Mouse (Mus musculus): ENCODE data around the gene Fhit.

GRCm38 (mm10) chr14:10047123-10047783 is 1114.6 kb downstream of the Fhit start:
- no peak for TF ChIP-seq CTCF (IDR thresholded peaks at IDR 0.05; ENCODE audit: control insufficient read depth, insufficient read depth, low read length)
- no peak for TF ChIP-seq POLR2A (IDR thresholded peaks at IDR 0.05; ENCODE audit: borderline replicate concordance, control insufficient read depth, low read depth, low read length)

Data from bone marrow, adult 2 months (tissue).